ENCODE assay signal across 29 mouse cellular contexts in the genomic region with DNA sequence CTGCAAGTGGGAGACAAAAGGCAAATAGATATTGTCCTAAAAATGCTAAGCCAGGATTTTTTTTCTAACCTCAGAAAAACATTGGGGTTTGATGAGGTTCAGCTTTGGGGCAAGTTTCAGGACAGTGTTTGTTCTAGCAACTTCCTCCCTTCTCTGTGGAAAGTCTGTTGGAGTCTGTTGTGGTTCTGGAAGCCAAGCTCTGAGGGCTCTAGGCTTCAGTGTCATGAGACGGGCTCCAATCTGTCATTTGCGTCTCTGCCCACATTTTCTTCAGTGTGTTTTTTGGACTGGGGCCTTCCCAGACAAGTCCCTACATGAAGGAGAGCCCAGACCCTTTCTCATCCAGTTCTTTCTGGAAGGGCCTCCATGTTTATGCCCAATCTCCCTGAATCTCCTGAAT.
A peak's percentile ranks its signal among the peaks of the same experiment; 100 is the strongest.
DNase-seq lines count a peak whose midpoint lies in the region; ATAC-seq lines count a peak whose summit lies in the region.
"Had no signal": no experiment of that assay in that cellular context is flagged by ENCODE, and none has a peak within 500 bp of the region (broad histone marks: within the 10 kb centered on the region; RNA-seq: fewer than 3 reads in every experiment).

No protein-coding gene starts in this region.

- peak; percentile 33 to 52 for DNase-seq in heart, adult 18-20 months
- DNase-seq in lung, postnatal 10 days, result peak; percentile 33
- DNase-seq in lung, postnatal 4 days, result no peak
- DNase-seq in fibroblast of lung, adult 2 months (ENCODE audit: low read depth), result peak; percentile 44
- no peak for DNase-seq in cerebellum, adult 11 months
- no peak for DNase-seq in midbrain, embryonic 10.5 days (ENCODE audit: low spot score)
- DNase-seq: adrenal gland, postnatal 10 days; adrenal gland, postnatal 36 days; B cell, adult 2 months; cerebellum, adult 11-12 months; cerebellum, adult 8-10 months; cerebellum, postnatal 14 days; gastrocnemius, postnatal 10 days; gastrocnemius, postnatal 36 days; kidney, adult 18-20 months had no signal

- H3K9me3 ChIP-seq in heart, embryonic 11.5 days (replicated peaks; ENCODE audit: control insufficient read depth, low read length), result no peaks in the 10 kb centered on the region
- H3K9me3 ChIP-seq in midbrain, embryonic 10.5 days (replicated peaks), result no peaks in the 10 kb centered on the region
- H3K9me3 ChIP-seq: forebrain, embryonic 10.5 days; forebrain, embryonic 13.5 days; G1E; heart, embryonic 12.5 days; heart, embryonic 15.5 days; hindbrain, embryonic 10.5 days; hindbrain, embryonic 13.5 days had no signal

- WGBS in heart, embryonic 11.5 days (ENCODE audit: insufficient replicate concordance), result 71% methylated on average over 2 of the region's 2 CpGs
- WGBS in midbrain, embryonic 10.5 days, result 86% methylated on average over 2 of the region's 2 CpGs

- no peaks in the 10 kb centered on the region for H3K27me3 ChIP-seq in heart, embryonic 11.5 days (ENCODE audit: control insufficient read depth, insufficient read depth, low read length)
- no peaks in the 10 kb centered on the region for H3K27me3 ChIP-seq in midbrain, embryonic 10.5 days (ENCODE audit: low read depth, poor library complexity, severe bottlenecking)
- H3K27me3 ChIP-seq: CH12.LX; heart, embryonic 12.5 days; heart, embryonic 15.5 days; Patski had no signal

- ATAC-seq in heart, embryonic 11.5 days (replicated peaks; ENCODE audit: insufficient number of reproducible peaks, low FRiP score, low TSS enrichment), result no peak
- ATAC-seq: forebrain, embryonic 13.5 days; forebrain, embryonic 16.5 days; hindbrain, postnatal 0 days; inflammation-experienced regulatory T-cells, adult 6 months; intestine, embryonic 16.5 days; Patski had no signal

- H3K4me2 ChIP-seq in heart, embryonic 11.5 days, result no peak overlapping the region
- H3K4me2 ChIP-seq: forebrain, embryonic 13.5 days; heart, embryonic 12.5 days; heart, embryonic 15.5 days; hindbrain, embryonic 13.5 days had no signal

- H3K4me3 ChIP-seq in heart, embryonic 11.5 days (ENCODE audit: low read depth, low read length), result no peak overlapping the region
- H3K4me3 ChIP-seq in midbrain, embryonic 10.5 days, result no peak overlapping the region
- H3K4me3 ChIP-seq: forebrain, embryonic 10.5 days; forebrain, embryonic 13.5 days; heart, embryonic 12.5 days; heart, embryonic 15.5 days; hindbrain, embryonic 10.5 days; hindbrain, embryonic 13.5 days had no signal

- H3K4me1 ChIP-seq in heart, embryonic 11.5 days (ENCODE audit: control insufficient read depth, insufficient read depth, low read length), result no peaks in the 10 kb centered on the region
- peaks cover 17% of the 10 kb centered on the region for H3K4me1 ChIP-seq in midbrain, embryonic 10.5 days
- H3K4me1 ChIP-seq: heart, embryonic 15.5 days; hindbrain, embryonic 13.5 days had no signal

- no peak overlapping the region for H3K27ac ChIP-seq in heart, embryonic 11.5 days (ENCODE audit: low read depth, low read length)
- H3K27ac ChIP-seq in midbrain, embryonic 10.5 days (replicated peaks), result no peak overlapping the region
- H3K27ac ChIP-seq: forebrain, embryonic 10.5 days; forebrain, embryonic 13.5 days; heart, embryonic 15.5 days; hindbrain, embryonic 10.5 days; hindbrain, embryonic 13.5 days; hindbrain, postnatal 0 days had no signal

- no peak overlapping the region for H3K9ac ChIP-seq in heart, embryonic 11.5 days (ENCODE audit: low read depth, low read length)
- H3K9ac ChIP-seq: forebrain, embryonic 13.5 days; heart, embryonic 12.5 days; heart, embryonic 15.5 days; hindbrain, embryonic 13.5 days had no signal

- H3K36me3 ChIP-seq in heart, embryonic 11.5 days (ENCODE audit: control insufficient read depth, insufficient read depth, low read length), result no peaks in the 10 kb centered on the region
- no peaks in the 10 kb centered on the region for H3K36me3 ChIP-seq in midbrain, embryonic 10.5 days
- H3K36me3 ChIP-seq: forebrain, embryonic 10.5 days; G1E; heart, embryonic 12.5 days; heart, embryonic 15.5 days; hindbrain, embryonic 10.5 days; hindbrain, embryonic 13.5 days had no signal

Comparison
In these comparisons a context has a peak if more than half of its experiments do, and no peak if none do; other contexts are left out.
1. DNase-seq: peak in heart, adult 18-20 months (2 of 2), lung, postnatal 10 days (single experiment) and fibroblast of lung, adult 2 months (single experiment); none in lung, postnatal 4 days (0 of 2), cerebellum, adult 11 months (single experiment) and midbrain, embryonic 10.5 days (single experiment).